Mouse (Mus musculus) stomach, embryonic 14.5 days (tissue): ENCODE measurements around the gene Gm10130. TPM values are rescaled to one million over a fixed set of nuclear protein-coding genes. Genes with fewer than 3 reads are reported as not detected.
"Not testable (repeated sequence)": the region's sequence is repeated elsewhere in the genome, so short reads cannot be mapped to it uniquely, and the experiment has no call there.

Experiments used
- ATAC-seq: fragments of 200-750 bp; cut with Nextera tagmentation; 2 replicates; pipeline ENCODE4 v1.8.0; 2017; ENCODE audit warnings: low read depth, moderate TSS enrichment; ENCODE audit not compliant: insufficient number of reproducible peaks, insufficient read depth, low FRiP score
- H3K27ac ChIP-seq: fragments of 300-500 bp; sonication (generic); 2 replicates; pipeline ENCODE4 v1.5.1; 2014; ENCODE audit warnings: mild to moderate bottlenecking, low read length, moderate library complexity, mixed read lengths
- H3K27me3 ChIP-seq: fragments of 300-500 bp; sonication (generic); 2 replicates; pipeline ENCODE4 v1.6.1; 2014; ENCODE audit warnings: low read length, control low read depth, mixed read lengths; ENCODE audit not compliant: control insufficient read depth, insufficient read depth
- H3K36me3 ChIP-seq: fragments of 300-500 bp; sonication (generic); 2 replicates; pipeline ENCODE4 v1.6.1; 2014; ENCODE audit warnings: mild to moderate bottlenecking, control low read depth, low read length, moderate library complexity, mixed read lengths; ENCODE audit not compliant: control insufficient read depth, insufficient read depth
- H3K4me1 ChIP-seq: fragments of 300-500 bp; sonication (generic); 2 replicates; pipeline ENCODE4 v1.6.1; 2014; ENCODE audit warnings: low read length, control low read depth, mixed read lengths; ENCODE audit not compliant: control insufficient read depth, insufficient read depth
- H3K4me2 ChIP-seq: fragments of 300-500 bp; sonication (generic); replicated peaks from 2 replicates; pipeline ENCODE4 v1.6.1; 2014; ENCODE audit warnings: low read depth, low read length, control low read depth
- H3K4me3 ChIP-seq: fragments of 300-500 bp; sonication (generic); 2 replicates; pipeline ENCODE4 v1.5.1; 2014; ENCODE audit warnings: low read depth, low read length, control low read depth
- H3K9ac ChIP-seq: fragments of 300-500 bp; sonication (generic); replicated peaks from 2 replicates; pipeline ENCODE4 v1.6.1; 2014; ENCODE audit warnings: low read depth, mild to moderate bottlenecking, control low read depth, low read length, moderate library complexity, mixed read lengths
- H3K9me3 ChIP-seq: fragments of 300-500 bp; sonication (generic); 2 replicates; pipeline ENCODE4 v1.6.1; 2016; ENCODE audit warnings: low read depth, low read length, control low read depth; ENCODE audit not compliant: control insufficient read depth
- WGBS: fragments of 180-500 bp; shearing (Covaris S2); extraction: QIAGEN DNeasy Blood & Tissue Kit; methylation state at CpG from one replicate; pipeline ENCODE4 v1.1.7; 2014; 5-methylcytosine and 5-hydroxymethylcytosine counted together
- polyA plus RNA-seq: library from polyadenylated mRNA; unstranded; fragments of >200 nt; fragmentation: Nextera tagmentation; extraction: Ambion mirVana; gene quantifications from 2 replicates; pipeline ENCODE4 v1.2.1, GENCODE M21; 2014

Gm10130 gene
- polyA plus RNA-seq, 1 experiment from 2014 or later: 3.0 TPM

DNA sequence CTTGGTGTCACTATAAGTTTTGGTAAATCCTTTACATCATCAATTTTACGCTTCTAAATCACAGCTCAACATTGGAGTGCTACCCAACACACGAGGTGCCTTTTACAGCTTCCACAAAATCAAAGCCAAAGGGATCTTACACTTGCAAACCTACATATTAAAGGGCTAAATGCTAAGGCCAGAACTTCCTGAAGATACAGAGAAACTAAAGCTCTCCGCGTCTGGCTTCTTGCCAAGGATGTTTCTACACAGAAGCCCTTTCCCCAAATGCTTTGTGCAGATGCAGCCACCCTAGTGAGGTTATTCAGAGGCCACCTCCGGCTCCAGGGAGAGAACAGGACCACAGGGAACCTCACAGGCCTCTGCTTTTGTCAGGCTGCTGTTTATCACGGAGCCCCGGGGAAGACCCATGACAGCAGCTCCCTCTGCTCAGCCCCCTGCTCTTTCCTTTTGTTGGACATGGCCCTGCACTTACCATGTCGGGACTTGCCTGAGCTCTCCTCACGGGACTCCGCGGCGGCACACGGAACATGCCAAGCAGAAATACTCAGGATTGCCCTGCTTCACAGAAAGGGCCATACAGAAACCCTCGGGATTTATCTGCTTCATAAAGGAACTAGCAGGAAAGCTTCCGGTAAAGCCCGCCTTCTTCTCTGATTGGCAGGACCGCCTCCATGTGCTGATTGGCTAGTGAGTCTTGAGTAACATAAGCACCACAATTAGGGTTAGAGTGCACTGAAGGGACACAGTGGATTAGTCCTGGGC is 38.8 kb downstream of the Gm10130 start, which contains the start of gene 3300002I08Rik:
3300002I08Rik (minus strand) TSS at position 653 of the 765 bp plus-strand sequence.
- peak within 1 kb of the TSS; percentile 44 for H3K4me2 ChIP-seq
- H3K27me3 ChIP-seq, H3K9me3 ChIP-seq, H3K36me3 ChIP-seq, H3K4me1 ChIP-seq: not testable (repeated sequence)
- H3K9ac ChIP-seq: peak within 1 kb of the TSS; percentile 29
- WGBS: under 1% methylated on average over 15 of the region's 17 CpGs
- ATAC-seq: peak; percentile 99
- H3K4me3 ChIP-seq: peak within 1 kb of the TSS; percentile 37
- H3K27ac ChIP-seq: peak within 1 kb of the TSS; percentile 60; the same call in 1 of the 2 replicates

DNA sequence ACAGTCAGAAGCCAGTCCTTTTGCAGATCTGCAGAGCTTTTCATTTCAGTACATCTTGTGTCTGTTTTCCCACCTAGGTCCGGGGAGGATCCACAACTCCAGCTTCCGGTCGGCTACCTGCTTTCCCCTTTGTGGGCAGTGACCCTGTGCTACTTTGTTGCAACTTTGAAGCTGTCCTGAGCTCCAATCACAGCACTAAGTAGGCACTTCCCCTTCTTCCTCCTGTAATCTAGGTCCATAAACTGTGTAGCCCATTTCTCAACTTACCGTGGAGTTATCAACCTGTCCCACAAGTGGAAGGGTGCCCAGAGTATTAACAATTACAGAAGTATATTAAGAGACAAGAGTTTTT is 39.4 kb downstream of the Gm10130 start:
- 7% methylated on average over 4 of the region's 4 CpGs for WGBS
- no peak for ATAC-seq
- peak overlapping the region; percentile 16; the same call in 1 of the 2 replicates for H3K27ac ChIP-seq

DNA sequence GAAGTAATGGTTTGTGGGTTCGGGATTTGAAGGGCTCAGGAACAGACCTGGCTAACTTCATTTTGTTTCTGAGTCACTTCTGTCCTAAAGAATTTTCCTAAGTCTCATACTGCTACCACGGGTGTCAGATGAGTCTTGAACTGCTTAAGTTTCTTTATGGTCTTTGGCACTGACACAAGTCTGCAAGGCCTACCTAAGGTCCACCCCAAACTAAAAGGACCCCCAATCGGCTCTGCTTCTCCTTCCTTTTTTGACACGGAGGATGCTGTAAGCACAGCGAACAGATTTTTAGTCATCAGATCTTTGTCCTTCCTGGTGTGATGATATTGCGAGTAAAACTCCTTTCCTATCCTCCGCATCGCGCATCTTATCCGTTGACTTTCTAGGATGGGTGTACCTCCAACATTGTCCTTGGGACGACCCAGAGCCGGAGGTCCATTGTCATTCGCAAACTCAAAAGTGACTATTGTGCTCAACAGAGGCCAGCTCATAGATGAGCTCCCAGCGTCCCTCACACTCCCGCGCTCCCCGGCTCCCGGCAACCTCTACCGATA is 62.1 kb downstream of the Gm10130 start:
- not testable (repeated sequence) for H3K9me3 ChIP-seq, H3K4me3 ChIP-seq, ATAC-seq, H3K27ac ChIP-seq, H3K4me2 ChIP-seq, H3K36me3 ChIP-seq, H3K4me1 ChIP-seq, H3K9ac ChIP-seq, H3K27me3 ChIP-seq
- 88% methylated on average over 18 of the region's 19 CpGs for WGBS

More for the DNA sequence above, 39.4 kb downstream of the Gm10130 start:
- Histone ChIP-seq H3K9me3 (no peaks in the 10 kb centered on the region), H3K4me1 (no peaks in the 10 kb centered on the region), H3K27me3 (no peaks in the 10 kb centered on the region), H3K36me3 (no peaks in the 10 kb centered on the region), H3K4me3 (peak overlapping the region; percentile 37), H3K4me2 (peak overlapping the region; percentile 44), H3K9ac (no peak overlapping the region)

DNA sequence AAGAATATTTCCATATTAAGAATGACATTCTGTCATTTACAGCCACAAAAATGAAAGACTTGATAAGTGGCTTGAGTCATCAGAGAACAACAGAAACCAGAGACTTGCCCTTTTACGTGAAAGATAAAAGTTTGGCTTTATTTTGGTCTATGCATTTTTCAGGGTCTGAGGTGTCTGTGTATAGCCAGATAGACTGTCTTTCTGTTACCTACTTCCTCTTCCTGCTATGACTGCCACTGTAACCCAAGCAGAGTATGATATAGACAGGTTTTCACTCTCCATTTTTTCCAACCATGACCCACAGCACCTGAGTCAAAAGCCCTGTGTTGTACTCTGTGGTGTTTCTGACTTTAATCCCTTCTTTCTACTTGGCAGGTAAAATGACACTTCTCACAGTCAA is 66.7 kb downstream of the Gm10130 start:
- H3K27me3 ChIP-seq: no peaks in the 10 kb centered on the region
- no peak overlapping the region for H3K4me2 ChIP-seq
- no peak overlapping the region for H3K9ac ChIP-seq
- no peaks in the 10 kb centered on the region for H3K36me3 ChIP-seq
- ATAC-seq: no peak
- WGBS: 90% methylated on average over 1 of the region's 1 CpGs
- H3K9me3 ChIP-seq: no peaks in the 10 kb centered on the region
- H3K4me1 ChIP-seq: no peaks in the 10 kb centered on the region
- H3K27ac ChIP-seq: no peak overlapping the region
- H3K4me3 ChIP-seq: no peak overlapping the region

DNA sequence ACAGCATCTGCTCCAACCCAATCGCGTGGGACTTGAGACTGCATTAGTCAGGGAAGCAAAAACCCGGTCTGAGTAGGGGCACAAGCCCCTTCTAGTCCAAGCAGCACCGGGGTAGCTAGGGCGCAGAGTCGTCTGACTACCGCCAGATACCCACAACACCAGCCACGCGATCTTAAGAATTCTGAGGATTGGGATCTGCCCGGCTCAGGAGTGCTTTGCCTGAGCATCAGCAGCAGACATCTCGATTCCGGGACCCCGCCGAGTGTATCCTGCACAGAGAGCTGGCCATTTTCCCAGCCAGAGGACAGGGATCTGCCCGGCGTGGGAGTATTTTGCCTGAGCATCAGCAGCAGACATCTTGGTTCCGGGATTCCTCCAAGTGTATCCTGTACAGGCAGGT is 88.6 kb downstream of the Gm10130 start:
- H3K9ac ChIP-seq, H3K4me1 ChIP-seq, H3K36me3 ChIP-seq, H3K27me3 ChIP-seq, ATAC-seq, H3K4me2 ChIP-seq, H3K4me3 ChIP-seq, H3K27ac ChIP-seq: not testable (repeated sequence)
- 89% methylated on average over 17 of the region's 17 CpGs for WGBS
- peaks cover 13% of the 10 kb centered on the region for H3K9me3 ChIP-seq

Other genes with a start within 250 kb of the Gm10130 start
- 9.3 and 10.5 TPM in 2 replicates for gene Zfp120, start 187.0 kb upstream of the Gm10130 start, polyA plus RNA-seq
- not detected in 2 replicates for gene Gm10770, start 144.0 kb upstream of the Gm10130 start, polyA plus RNA-seq
- gene Gm14139, start 141.9 kb upstream of the Gm10130 start, polyA plus RNA-seq: not detected in 2 replicates
- gene Zfp937, start 105.6 kb upstream of the Gm10130 start, polyA plus RNA-seq: 10.7 TPM in 2 replicates
- gene Gm21994, start 68.1 kb upstream of the Gm10130 start, polyA plus RNA-seq: 5.4 and 5.9 TPM in 2 replicates
- not detected in 2 replicates for gene Gm14124, start 66.2 kb upstream of the Gm10130 start, polyA plus RNA-seq
- gene 3300002I08Rik, start 39.1 kb downstream of the Gm10130 start, polyA plus RNA-seq: 10.0 and 12.2 TPM in 2 replicates
- gene Zfp442, start 127.8 kb downstream of the Gm10130 start, polyA plus RNA-seq: 9.3 and 10.6 TPM in 2 replicates
- 0.25 TPM in 1 of 2 replicates, not detected in the other for gene Zfp345, start 161.4 kb downstream of the Gm10130 start, polyA plus RNA-seq
- gene Cst7, start 246.7 kb downstream of the Gm10130 start, polyA plus RNA-seq: 0.26 and 0.53 TPM in 2 replicates